Mouse (Mus musculus) MEL (cell line): ENCODE data around the gene Hnrnpa1. TPM values are rescaled to one million over a fixed set of nuclear protein-coding genes. Genes with fewer than 3 reads are reported as not detected.

ENCODE experiments used
- DNase-seq: peaks from one replicate; pipeline ENCODE4 v3.0.0; 2011; ENCODE audit warnings: low read depth, low spot score
- H3K27ac ChIP-seq: 2 replicates; pipeline ENCODE4 v1.5.1; 2012; ENCODE audit warnings: low read depth, mild to moderate bottlenecking, control low read depth, low read length, moderate library complexity; ENCODE audit not compliant: control insufficient read depth
- H3K27me3 ChIP-seq, 2 experiments: fragments of 150-350 bp in 1 of 2; sonication (generic) in 1 of 2; 2 replicates each; pipeline ENCODE4 v1.6.1; 2012; ENCODE audit warnings: low read length in 2 of 2, mild to moderate bottlenecking in 2 of 2, improper control_type of control experiment in 1 of 2, moderate library complexity in 1 of 2; ENCODE audit not compliant: insufficient read depth in 2 of 2, control insufficient read depth in 1 of 2
- H3K36me3 ChIP-seq, 2 experiments: 2 replicates each; pipeline ENCODE4 v1.6.1; 2012 to 2014; ENCODE audit warnings: low read length in 2 of 2, improper control_type of control experiment in 1 of 2, inconsistent platforms in 1 of 2, mild to moderate bottlenecking in 1 of 2; ENCODE audit not compliant: insufficient read depth in 2 of 2, control insufficient read depth in 1 of 2
- H3K4me1 ChIP-seq, 2 experiments: fragments of 150-350 bp in 1 of 2; sonication (generic) in 1 of 2; 2 replicates each; pipeline ENCODE4 v1.6.1; 2012; ENCODE audit warnings: low read length in 2 of 2, improper control_type of control experiment in 1 of 2, mild to moderate bottlenecking in 1 of 2; ENCODE audit not compliant: insufficient read depth in 2 of 2, control insufficient read depth in 1 of 2
- H3K4me3 ChIP-seq, 2 experiments: fragments of 150-350 bp in 1 of 2; sonication (generic) in 1 of 2; 2 replicates each; pipeline ENCODE4 v1.5.1; 2012; ENCODE audit warnings: low read depth in 2 of 2, low read length in 2 of 2, mild to moderate bottlenecking in 2 of 2, moderate library complexity in 2 of 2, control low read depth in 1 of 2, improper control_type of control experiment in 1 of 2; ENCODE audit not compliant: control insufficient read depth in 1 of 2, insufficient read depth in 1 of 2
- H3K79me2 ChIP-seq: 2 replicates; pipeline ENCODE4 v1.6.1; 2012; ENCODE audit warnings: mild to moderate bottlenecking, low read length, moderate library complexity; ENCODE audit not compliant: control insufficient read depth, poor library complexity, insufficient read depth
- H3K9ac ChIP-seq: 2 replicates; pipeline ENCODE4 v1.6.1; 2012; ENCODE audit warnings: low read depth, mild to moderate bottlenecking, control low read depth, low read length, moderate library complexity; ENCODE audit not compliant: control insufficient read depth, poor library complexity, severe bottlenecking
- H3K9me3 ChIP-seq: fragments of 150-350 bp; sonication (generic); replicated peaks from 2 replicates; pipeline ENCODE4 v1.6.1; 2012; ENCODE audit warnings: mild to moderate bottlenecking, low read length, improper control_type of control experiment, moderate library complexity; ENCODE audit not compliant: insufficient read depth
- BHLHE40 ChIP-seq: IDR thresholded peaks from 2 replicates; pipeline ENCODE4 v1.6.1; 2012; ENCODE audit warnings: low read depth, mild to moderate bottlenecking, inconsistent platforms, low read length, improper control_type of control experiment, borderline replicate concordance
- CHD1 ChIP-seq: IDR thresholded peaks from 2 replicates; pipeline ENCODE4 v1.6.1; 2012; ENCODE audit warnings: low read depth, mild to moderate bottlenecking, inconsistent platforms, low read length, improper control_type of control experiment
- CTCF ChIP-seq, 3 experiments: IDR thresholded peaks in 2 of 3; conservative IDR thresholded peaks in 1 of 3; 2 replicates each; pipeline ENCODE4 v1.5.1; 2011 to 2012; ENCODE audit warnings: low read length in 3 of 3, low read depth in 2 of 3, mild to moderate bottlenecking in 2 of 3, improper control_type of control experiment in 1 of 3, inconsistent platforms in 1 of 3, mixed read lengths in 1 of 3, moderate library complexity in 1 of 3; ENCODE audit not compliant: control insufficient read depth in 1 of 3, insufficient read depth in 1 of 3, poor library complexity in 1 of 3, severe bottlenecking in 1 of 3
- E2F4 ChIP-seq: IDR thresholded peaks from 2 replicates; pipeline ENCODE4 v1.6.1; 2011; ENCODE audit warnings: low read depth, low read length, improper control_type of control experiment, borderline replicate concordance
- ETS1 ChIP-seq: IDR thresholded peaks from 2 replicates; pipeline ENCODE4 v1.6.1; 2012; ENCODE audit warnings: low read depth, mild to moderate bottlenecking, inconsistent platforms, low read length, improper control_type of control experiment, moderate library complexity
- GABPA ChIP-seq: IDR thresholded peaks from 2 replicates; pipeline ENCODE4 v1.6.1; 2012; ENCODE audit warnings: low read depth, mild to moderate bottlenecking, inconsistent platforms, low read length, improper control_type of control experiment, moderate library complexity
- GATA1 ChIP-seq: IDR thresholded peaks from 2 replicates; pipeline ENCODE4 v1.6.1; 2011; ENCODE audit warnings: low read depth, low read length, improper control_type of control experiment
- HCFC1 ChIP-seq: IDR thresholded peaks from 2 replicates; pipeline ENCODE4 v1.6.1; 2012; ENCODE audit warnings: low read depth, mild to moderate bottlenecking, inconsistent platforms, low read length, improper control_type of control experiment, moderate library complexity
- KAT2A ChIP-seq: conservative IDR thresholded peaks from 2 replicates; pipeline ENCODE4 v1.6.1; 2012; ENCODE audit warnings: low read depth, low read length, improper control_type of control experiment, inconsistent platforms
- MAX ChIP-seq: IDR thresholded peaks from 2 replicates; pipeline ENCODE4 v1.6.1; 2011; ENCODE audit warnings: low read length, improper control_type of control experiment
- MEF2A ChIP-seq: IDR thresholded peaks from 2 replicates; pipeline ENCODE4 v1.6.1; 2014; ENCODE audit warnings: low read depth, mild to moderate bottlenecking, inconsistent platforms, low read length, improper control_type of control experiment; ENCODE audit not compliant: poor library complexity, insufficient replicate concordance, severe bottlenecking; ENCODE audit errors: extremely low read depth
- MYB ChIP-seq: IDR thresholded peaks from 2 replicates; pipeline ENCODE4 v1.6.1; 2011; ENCODE audit warnings: mild to moderate bottlenecking, low read depth, low read length, improper control_type of control experiment
- RAD21 ChIP-seq: IDR thresholded peaks from 2 replicates; pipeline ENCODE4 v1.6.1; 2011; ENCODE audit warnings: mild to moderate bottlenecking, low read depth, low read length, improper control_type of control experiment
- RCOR1 ChIP-seq: IDR thresholded peaks from 2 replicates; pipeline ENCODE4 v1.6.1; 2012; ENCODE audit warnings: low read depth, mild to moderate bottlenecking, inconsistent platforms, low read length, improper control_type of control experiment
- SIN3A ChIP-seq: IDR thresholded peaks from 2 replicates; pipeline ENCODE4 v1.6.1; 2012; ENCODE audit warnings: low read length, improper control_type of control experiment, inconsistent platforms
- SMC3 ChIP-seq: IDR thresholded peaks from 2 replicates; pipeline ENCODE4 v1.6.1; 2011; ENCODE audit warnings: low read depth, low read length, improper control_type of control experiment
- TBP ChIP-seq: IDR thresholded peaks from 2 replicates; pipeline ENCODE4 v1.8.0; 2011; ENCODE audit warnings: low read depth, low read length, improper control_type of control experiment
- TCF12 ChIP-seq: IDR thresholded peaks from 2 replicates; pipeline ENCODE4 v1.6.1; 2014; ENCODE audit warnings: low read depth, mild to moderate bottlenecking, inconsistent platforms, low read length, improper control_type of control experiment, moderate library complexity
- USF2 ChIP-seq, 2 experiments: IDR thresholded peaks; 2 replicates each; pipeline ENCODE4 v1.6.1; 2011 to 2012; ENCODE audit warnings: improper control_type of control experiment in 2 of 2, low read length in 2 of 2, borderline replicate concordance in 1 of 2, inconsistent platforms in 1 of 2, low read depth in 1 of 2, mild to moderate bottlenecking in 1 of 2; ENCODE audit not compliant: insufficient read depth in 1 of 2
- ZKSCAN1 ChIP-seq: IDR thresholded peaks from 2 replicates; pipeline ENCODE4 v1.6.1; 2012; ENCODE audit warnings: low read depth, mild to moderate bottlenecking, inconsistent platforms, low read length, improper control_type of control experiment, moderate library complexity
- ZMIZ1 ChIP-seq: IDR thresholded peaks from 2 replicates; pipeline ENCODE4 v1.6.1; 2012; ENCODE audit warnings: low read depth, mild to moderate bottlenecking, inconsistent platforms, low read length, improper control_type of control experiment, moderate library complexity
- polyA plus RNA-seq, 2 experiments: library from polyadenylated mRNA; stranded (reverse) in 1 of 2; unstranded in 1 of 2; fragments of >175 nt in 1 of 2; fragments of >200 nt in 1 of 2; gene quantifications; 2 replicates each; pipeline versions ENCODE4 v1.2.1 to v1.2.4; 2012; ENCODE audit warnings: low replicate concordance in 2 of 2, low read depth in 1 of 2; ENCODE audit not compliant: insufficient read length in 2 of 2, insufficient read depth in 1 of 2, missing spikeins in 1 of 2
- total RNA-seq: library from RNA; depleted of rRNA; stranded (reverse); fragments of 300-350 nt; gene quantifications from 2 replicates; pipeline ENCODE4 v1.2.3, GENCODE M21; 2012

The Hnrnpa1 gene
- total and polyA plus RNA-seq, 3 experiments: 322 to 900 TPM; not detected in 1

DNA sequence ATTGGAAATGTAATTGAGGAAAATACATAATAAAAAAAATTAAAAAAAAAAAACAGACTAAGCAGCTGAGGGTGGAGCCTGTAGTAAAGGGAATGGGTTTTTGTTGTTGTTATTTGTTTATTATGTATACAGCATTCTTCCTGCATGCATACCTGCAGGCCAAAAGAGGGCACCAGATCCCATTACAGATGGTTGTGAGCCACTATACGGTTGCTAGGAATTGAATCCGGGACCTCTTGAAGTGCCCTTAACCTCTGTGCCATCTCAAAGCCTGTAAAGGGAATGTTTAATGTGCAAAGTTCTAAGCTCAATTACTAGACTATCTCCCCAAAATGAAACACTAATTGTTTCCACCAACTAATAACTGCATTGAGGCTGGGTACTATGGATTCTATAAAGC is 16.1 kb upstream of the Hnrnpa1 start:
- Histone ChIP-seq H3K4me3 (no peak overlapping the region), H3K79me2 (peaks cover 32% of the 10 kb centered on the region), H3K27ac (no peak overlapping the region), H3K27me3 (no peaks in the 10 kb centered on the region), H3K4me1 (peaks cover 0 to 2% of the 10 kb centered on the region in 2 experiments; a peak in 1 of 4 replicates), H3K9me3 (no peaks in the 10 kb centered on the region), H3K9ac (no peak overlapping the region), H3K36me3 (peaks cover 0 to 2% of the 10 kb centered on the region in 2 experiments; a peak in 3 of 4 replicates)
- TF ChIP-seq BHLHE40 (no peak), KAT2A (no peak), CTCF (IDR thresholded peaks at IDR 0.05 in 2 of 3, conservative IDR thresholded peaks at IDR 0.05 in 1 of 3; ENCODE audit: control insufficient read depth in 1 of 3, insufficient read depth in 1 of 3, low read depth in 2 of 3, low read length in 3 of 3, poor library complexity in 1 of 3, severe bottlenecking in 1 of 3) (peak in 1 of 3 experiments; percentile 17; a peak in 1 of 6 replicates), ZKSCAN1 (no peak)
- DNase-seq: no peak

DNA sequence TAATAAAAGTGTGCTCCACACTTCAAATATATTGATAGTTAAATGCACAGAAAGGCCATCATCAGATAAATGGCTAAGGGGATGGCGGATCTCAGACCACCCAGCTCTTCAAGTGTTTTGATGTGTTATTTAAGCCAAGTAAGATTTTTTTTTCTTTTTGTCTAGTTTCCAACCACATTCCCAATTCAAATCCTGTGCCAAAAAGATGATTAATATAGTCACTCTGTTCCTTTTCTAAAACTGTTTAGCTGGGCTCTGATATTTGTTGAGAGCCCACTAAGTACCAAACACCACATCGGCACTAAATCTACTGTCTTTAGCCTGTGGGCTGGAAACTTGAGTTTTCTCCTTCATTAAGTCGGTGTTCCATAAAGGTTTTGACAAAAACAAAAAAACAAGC is 13.2 kb upstream of the Hnrnpa1 start:
- Histone ChIP-seq H3K9me3 (no peaks in the 10 kb centered on the region), H3K79me2 (peaks cover 26% of the 10 kb centered on the region), H3K9ac (no peak overlapping the region), H3K27me3 (no peaks in the 10 kb centered on the region), H3K36me3 (peaks cover 2% of the 10 kb centered on the region in 2 experiments), H3K27ac (no peak overlapping the region), H3K4me1 (peaks cover 0 to 4% of the 10 kb centered on the region in 2 experiments; a peak in 1 of 4 replicates), H3K4me3 (no peak overlapping the region)
- no peak for DNase-seq
- no peak for TF ChIP-seq GATA1
- no peak for TF ChIP-seq MAX
- TF ChIP-seq ETS1: no peak
- no peak for TF ChIP-seq USF2 (IDR thresholded peaks at IDR 0.05; ENCODE audit: borderline replicate concordance in 1 of 2, insufficient read depth in 1 of 2, low read depth in 1 of 2, low read length in 2 of 2)
- no peak for TF ChIP-seq CTCF (IDR thresholded peaks at IDR 0.05 in 2 of 3, conservative IDR thresholded peaks at IDR 0.05 in 1 of 3; ENCODE audit: control insufficient read depth in 1 of 3, insufficient read depth in 1 of 3, low read depth in 2 of 3, low read length in 3 of 3, poor library complexity in 1 of 3, severe bottlenecking in 1 of 3)
- TF ChIP-seq MYB: no peak
- no peak for TF ChIP-seq GABPA
- no peak for TF ChIP-seq MEF2A
- no peak for TF ChIP-seq ZKSCAN1
- TF ChIP-seq E2F4: no peak
- TF ChIP-seq HCFC1: no peak
- TF ChIP-seq RAD21: no peak
- TF ChIP-seq SIN3A: no peak
- no peak for TF ChIP-seq CHD1
- TF ChIP-seq TBP: no peak
- no peak for TF ChIP-seq TCF12
- no peak for TF ChIP-seq ZMIZ1
- no peak for TF ChIP-seq SMC3
- no peak for TF ChIP-seq RCOR1
- TF ChIP-seq, all 39 proteins: peak for 0
